Mouse (Mus musculus) activated CD4-positive, CD25-positive, alpha-beta regulatory T cell, adult 9 weeks (primary cell): ENCODE results near the gene Sik3. TPM values are rescaled to one million over a fixed set of nuclear protein-coding genes. Genes with fewer than 3 reads are reported as not detected.

Source experiments
- polyA plus RNA-seq: library from polyadenylated mRNA; unstranded; fragments of 100-300 nt; shearing (Covaris generic); gene quantifications from one replicate; pipeline ENCODE4 v1.2.1, GENCODE M21; 2017

Sik3 gene
- polyA plus RNA-seq: 4.1 TPM

DNA sequence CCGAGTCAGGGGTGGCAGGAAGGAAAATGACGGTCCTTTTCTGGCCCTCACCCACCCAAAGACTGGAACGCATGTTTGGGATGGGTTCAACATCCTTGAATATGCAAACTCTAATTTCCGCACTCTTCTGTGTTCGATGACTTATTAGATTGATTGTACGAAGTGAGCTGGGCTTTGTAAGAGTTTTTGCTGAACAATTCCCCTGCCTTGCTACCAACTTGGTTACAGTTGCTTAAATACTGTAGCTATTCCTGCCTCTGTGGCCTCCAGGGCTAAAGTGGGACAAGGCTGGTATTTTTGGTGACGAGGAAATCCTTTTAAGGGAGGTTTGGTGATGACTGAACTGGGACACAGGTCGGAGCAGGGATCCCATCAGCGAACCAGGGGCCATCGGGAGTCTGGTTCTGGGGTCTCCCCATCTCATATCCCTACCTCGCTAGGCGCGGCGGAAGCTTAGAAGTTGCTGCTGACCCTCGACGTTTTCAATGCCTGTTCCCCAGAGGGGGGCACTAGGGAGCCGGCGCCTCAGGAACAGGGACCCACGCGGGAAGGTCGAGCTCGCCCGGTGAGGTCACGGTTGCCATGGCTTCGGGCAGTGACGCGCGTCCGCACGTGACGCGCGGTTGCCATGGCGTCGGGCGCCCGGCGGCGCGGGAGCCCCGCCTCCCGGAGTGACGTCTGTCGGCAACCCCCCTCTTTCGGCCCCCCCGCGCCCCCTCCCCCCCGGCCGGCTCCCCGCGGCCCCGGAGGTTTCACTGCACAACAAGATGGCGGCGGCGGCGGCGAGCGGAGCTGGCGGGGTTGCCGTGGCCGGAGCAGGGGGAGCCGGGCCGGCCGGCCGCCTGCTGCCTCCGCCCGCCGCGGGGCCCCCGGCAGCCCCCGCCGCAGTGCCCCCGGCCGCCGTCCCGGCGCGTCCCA is at the start of gene Sik3, which contains the start of gene Pafah1b2:
TSS of gene Sik3 (plus strand) at position 730 of the 918 bp plus-strand sequence.
TSS of gene Pafah1b2 (minus strand) at position 600 of the 918 bp plus-strand sequence.

DNA sequence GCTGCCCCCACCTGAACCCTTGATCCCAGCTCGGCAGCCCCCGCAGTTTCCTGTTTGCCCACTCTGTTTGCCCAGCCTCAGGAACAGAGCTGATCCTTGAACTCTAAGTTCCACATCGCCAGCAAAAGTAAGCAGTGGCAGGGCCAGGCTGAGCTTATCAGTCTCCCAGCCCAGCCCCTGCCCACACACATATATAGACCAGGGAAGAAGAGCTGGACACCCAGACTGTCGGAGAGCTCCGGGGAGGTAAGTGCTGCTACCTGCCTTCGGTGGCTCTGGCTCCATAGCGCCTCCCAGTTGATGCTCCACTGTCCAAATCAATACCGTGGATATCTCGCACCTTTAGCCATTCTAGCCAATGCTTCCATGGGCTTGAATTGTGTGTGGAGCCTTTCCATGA is 215.9 kb downstream of the Sik3 start, which contains the start of gene Apoa1:
TSS of gene Apoa1 (plus strand) at position 90 of the 400 bp plus-strand sequence.

DNA sequence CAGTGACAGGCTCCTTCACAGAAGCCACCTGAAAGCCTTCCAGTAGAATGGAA is 222.8 kb downstream of the Sik3 start, which contains the start of gene Apoc3:
TSS of gene Apoc3 (minus strand) at position 41 of the 53 bp plus-strand sequence.

DNA sequence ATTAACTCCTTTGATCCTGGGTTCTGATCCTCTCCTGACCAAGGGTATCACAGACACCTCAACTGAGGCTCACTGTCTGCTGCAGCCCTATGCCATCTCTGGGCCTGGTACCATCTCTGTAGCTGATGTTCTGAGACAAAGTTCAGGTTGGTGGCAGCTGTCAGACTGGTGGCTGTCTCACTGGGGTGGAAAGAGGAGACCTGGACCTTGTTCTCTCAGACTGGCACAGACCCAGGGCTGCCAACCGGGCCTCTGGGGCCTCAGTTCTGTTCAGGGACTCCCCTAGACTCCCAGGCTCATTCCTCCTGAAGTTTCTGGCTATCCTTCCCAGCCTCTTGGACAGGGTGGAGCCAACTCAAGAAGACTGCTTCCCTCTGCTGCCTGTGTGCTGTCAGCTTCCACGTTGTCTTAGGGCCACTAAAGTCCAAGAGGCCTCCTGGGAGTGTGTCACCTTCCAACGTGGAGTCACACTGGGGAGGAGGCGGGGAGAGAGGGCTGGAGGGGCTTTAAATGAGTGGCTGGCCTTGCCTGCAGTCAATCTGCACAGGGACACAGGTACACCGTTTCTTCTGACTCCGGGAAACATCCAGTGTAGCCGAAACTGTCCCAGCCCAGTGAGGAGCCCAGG is 228.0 kb downstream of the Sik3 start, which contains the start of gene Apoa4:
TSS of gene Apoa4 (plus strand) at position 171 of the 628 bp plus-strand sequence.

DNA sequence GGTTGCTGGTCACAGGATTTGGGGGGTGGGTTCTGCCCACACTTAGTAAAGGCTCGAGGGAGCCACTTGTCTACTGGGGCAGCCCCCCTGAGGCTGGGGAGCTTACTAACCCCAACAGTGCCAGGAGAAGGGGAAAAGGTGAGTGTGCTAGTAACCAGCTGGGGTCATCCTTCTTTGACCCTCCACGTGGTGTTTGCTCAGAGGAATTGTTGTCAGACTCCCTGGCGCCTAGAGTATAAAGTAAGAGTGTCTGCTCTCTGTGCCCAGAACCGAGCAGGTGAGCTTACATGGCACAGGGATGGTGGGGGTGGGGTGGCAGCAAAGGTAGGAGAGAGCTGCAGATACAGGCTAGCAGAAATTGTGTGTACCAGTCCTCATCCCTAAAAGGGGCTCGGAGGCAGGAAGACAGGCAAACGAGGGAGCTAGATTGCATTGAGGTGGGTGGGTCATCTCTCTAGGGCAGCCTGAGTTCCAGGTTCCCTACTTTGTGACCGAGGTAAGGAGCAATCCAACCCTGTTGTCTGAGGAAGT is 255.8 kb downstream of the Sik3 start, which contains the start of gene Apoa5:
TSS of gene Apoa5 (plus strand) at position 291 of the 531 bp plus-strand sequence.

DNA sequence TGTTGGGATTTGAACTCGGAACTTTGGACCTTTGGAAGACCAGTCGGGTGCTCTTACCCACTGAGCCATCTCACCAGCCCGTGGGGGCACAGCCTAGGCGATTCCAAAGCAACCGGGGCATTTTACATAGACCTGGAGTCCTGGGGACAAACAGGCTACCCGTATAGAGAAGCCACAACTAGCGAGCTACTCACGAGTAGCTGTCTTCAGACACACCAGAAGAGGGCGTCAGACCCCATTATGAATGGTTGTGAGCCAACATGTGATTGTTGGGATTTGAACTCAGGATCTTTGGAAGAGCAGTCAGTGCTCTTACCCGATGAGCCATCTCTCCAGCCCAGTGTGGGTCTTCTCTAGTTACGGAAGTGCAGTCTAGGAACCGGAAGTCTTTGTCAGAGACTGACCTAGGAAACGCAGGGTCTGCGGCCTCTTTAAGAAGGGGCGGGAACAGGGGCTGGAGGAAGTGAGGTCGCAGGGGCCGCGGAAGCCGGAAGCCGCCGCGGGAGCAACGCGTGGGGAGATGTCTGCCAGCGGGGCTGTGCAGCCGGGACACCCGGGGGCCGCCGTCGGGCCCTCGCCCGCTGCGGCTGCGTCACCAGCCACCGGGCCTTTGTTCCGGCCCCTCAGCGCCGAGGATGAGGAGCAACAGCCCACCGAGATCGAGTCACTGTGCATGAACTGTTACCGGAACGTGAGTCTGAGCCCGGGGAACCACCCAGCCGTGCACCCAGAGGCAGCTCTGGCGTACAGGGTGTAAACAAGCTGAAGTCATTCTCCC is 260.2 kb downstream of the Sik3 start, which contains the start of gene Zpr1:
TSS of gene Zpr1 (plus strand) at position 388 of the 778 bp plus-strand sequence.

Other genes starting within 250 kb of the Sik3 start
- gene Cep164, start 184.1 kb upstream of the Sik3 start, polyA plus RNA-seq: 20.1 TPM
- 5.1 TPM for gene Bace1, start 174.2 kb upstream of the Sik3 start, polyA plus RNA-seq
- gene Pcsk7, start 106.3 kb upstream of the Sik3 start, polyA plus RNA-seq: 53.4 TPM
- 49.2 TPM for gene Rnf214, start 105.9 kb upstream of the Sik3 start, polyA plus RNA-seq
- 2.2 TPM for gene Tagln, start 76.8 kb upstream of the Sik3 start, polyA plus RNA-seq
- 40.3 TPM for gene Sidt2, start 57.6 kb upstream of the Sik3 start, polyA plus RNA-seq
- 74.9 TPM for gene Pafah1b2, start 130 bp upstream of the Sik3 start, polyA plus RNA-seq
- gene Apoa1, start 215.8 kb downstream of the Sik3 start, polyA plus RNA-seq: not detected
- gene Apoc3, start 222.8 kb downstream of the Sik3 start, polyA plus RNA-seq: not detected
- not detected for gene Apoa4, start 227.9 kb downstream of the Sik3 start, polyA plus RNA-seq